Comparison of ENCODE assay signal across 10 mouse cellular contexts in the genomic region with DNA sequence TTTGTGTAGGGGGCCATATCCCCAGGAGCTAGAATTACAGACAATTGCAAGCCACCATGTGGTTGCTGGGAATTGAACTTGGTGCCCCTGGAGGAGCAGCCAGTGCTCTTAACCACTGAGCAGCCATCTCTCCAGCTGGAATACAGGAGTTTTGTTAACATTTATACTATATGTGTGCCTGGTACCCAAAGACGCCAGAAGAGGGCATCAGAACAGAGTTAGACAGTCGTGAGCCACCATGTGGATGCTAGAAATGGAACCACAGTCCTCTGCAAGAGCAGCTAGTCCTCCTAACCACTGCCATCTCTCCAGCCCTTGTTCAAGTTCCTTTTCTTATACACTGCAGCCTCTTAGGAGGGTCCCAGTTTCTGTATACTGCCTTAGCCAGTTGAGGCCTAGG. TPM values are rescaled to one million over a fixed set of nuclear protein-coding genes. Genes with fewer than 3 reads are reported as not detected.
DNase-seq lines count a peak whose midpoint lies in the region; ATAC-seq and TF ChIP-seq lines count a peak whose summit lies in the region.
"Had no signal": no experiment of that assay in that cellular context is flagged by ENCODE, and none has a peak within 500 bp of the region (broad histone marks: within the 10 kb centered on the region; RNA-seq: fewer than 3 reads in every experiment).

No protein-coding gene starts in this region.

- no peak overlapping the region for H3K4me3 ChIP-seq in left cerebral cortex, adult 2 months
- H3K4me3 ChIP-seq: limb, embryonic 15.5 days had no signal

- TF ChIP-seq CTCF in left cerebral cortex, adult 2 months (IDR thresholded peaks at IDR 0.05): peak; percentile 32

- intact Hi-C loops in left cerebral cortex, adult 2 months (cut with DNase I): loop anchor here (5.0 kb wide), 1 partner anchor 204 kb away; no protein-coding TSS in a partner anchor

- H3K27ac ChIP-seq in left cerebral cortex, adult 2 months: no peak overlapping the region
- H3K27ac ChIP-seq: limb, embryonic 15.5 days had no signal

- DNase-seq in left cerebral cortex, adult 2 months (ENCODE audit: extremely low spot score in 1 of 2, low spot score in 2 of 2): no peak
- no peak for DNase-seq in left cerebral cortex, adult 9 months (ENCODE audit: low spot score in 2 of 2)
- DNase-seq in ES-CJ7 (ENCODE audit: low read depth, low spot score): peak; percentile 78
- DNase-seq in brain, adult 2 months (ENCODE audit: low read depth, low spot score): peak; percentile 19
- peak; percentile 35 for DNase-seq in mesoderm, embryonic 11.5 days (ENCODE audit: low read depth, low spot score)
- no peak for DNase-seq in yolk sac, embryonic 10.5 days (ENCODE audit: low spot score)
- no peak for DNase-seq in cerebellum, postnatal 14 days
- DNase-seq: gastrocnemius, postnatal 25 days had no signal

- ATAC-seq in activated CD4-positive, CD25-positive, alpha-beta regulatory T cell, adult 4 months: no peak

RNA-seq across cellular contexts. Expression of gene Mrm2, which starts 1.9 kb away (rescaled TPM):
- 10 to 100 TPM in 1 of 2 experiments, 1 to 10 TPM in 1; 9.1 to 11.1 TPM for total RNA-seq in left cerebral cortex, adult 2 months (2021)
- 10 to 100 TPM in 1 of 2 experiments, 1 to 10 TPM in 1; 8.3 to 10.7 TPM for polyA plus RNA-seq in activated CD4-positive, CD25-positive, alpha-beta regulatory T cell, adult 4 months (2017; shearing (Covaris generic))

RNA-seq across cellular contexts. Expression of gene Nudt1, which starts 12.2 kb away (rescaled TPM):
- total RNA-seq in left cerebral cortex, adult 2 months (2021): 1 to 10 TPM; 4.6 to 6.8 TPM
- 10 to 100 TPM; 17.6 to 24.4 TPM for polyA plus RNA-seq in activated CD4-positive, CD25-positive, alpha-beta regulatory T cell, adult 4 months (2017; shearing (Covaris generic))

RNA-seq across cellular contexts. Expression of gene Mad1l1, which starts 12.3 kb away (rescaled TPM):
- total RNA-seq in left cerebral cortex, adult 2 months (2021): 10 to 100 TPM; 14.1 to 17.6 TPM
- polyA plus RNA-seq in activated CD4-positive, CD25-positive, alpha-beta regulatory T cell, adult 4 months (2017; shearing (Covaris generic)): 10 to 100 TPM; 19.3 to 23.1 TPM

RNA-seq across cellular contexts. Expression of gene Snx8, which starts 55.4 kb away (rescaled TPM):
- total RNA-seq in left cerebral cortex, adult 2 months (2021): 10 to 100 TPM; 10.9 to 12.7 TPM
- polyA plus RNA-seq in activated CD4-positive, CD25-positive, alpha-beta regulatory T cell, adult 4 months (2017; shearing (Covaris generic)): 1 to 10 TPM in 1 of 2 experiments, under 1 TPM in 1; 0.26 to 1.3 TPM

Comparison
In these comparisons a context has a peak if more than half of its experiments do, and no peak if none do; other contexts are left out.
1. DNase-seq: peak in ES-CJ7 (single experiment), brain, adult 2 months (single experiment) and mesoderm, embryonic 11.5 days (single experiment); none in left cerebral cortex, adult 2 months (0 of 2), left cerebral cortex, adult 9 months (0 of 2), yolk sac, embryonic 10.5 days (single experiment) and cerebellum, postnatal 14 days (0 of 2).